Mouse (Mus musculus): ENCODE measurements at regions not wholly inside any gene's neighbourhood (a gene's known extent, or its start where the extent isn't known, plus 50 kb on each side); places are given as distances from the start of the nearest gene placed in this dataset.
"Not testable (repeated sequence)": the region's sequence is repeated elsewhere in the genome, so short reads cannot be mapped to it uniquely, and the experiment has no call there.

DNA sequence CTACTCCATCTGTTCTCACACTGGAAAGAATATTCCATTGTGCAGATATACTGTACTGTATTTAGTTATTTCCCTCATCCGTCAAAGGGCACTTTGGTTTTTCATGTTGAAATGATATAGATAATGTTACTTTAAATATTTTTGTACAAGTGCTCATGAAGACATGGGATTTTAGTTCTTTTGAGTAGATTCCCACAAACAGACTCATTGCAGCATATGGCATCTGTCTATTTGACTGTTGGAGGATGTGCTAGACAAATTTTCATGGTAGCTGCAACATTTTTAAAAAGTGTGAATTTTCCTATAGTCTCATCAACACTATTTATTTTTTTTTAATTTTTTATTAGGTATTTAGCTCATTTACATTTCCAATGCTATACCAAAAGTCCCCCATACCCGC lies 502.5 kb downstream of the Hdgfl1 start:
- no peak for DNase-seq (ENCODE audit: low spot score)

DNA sequence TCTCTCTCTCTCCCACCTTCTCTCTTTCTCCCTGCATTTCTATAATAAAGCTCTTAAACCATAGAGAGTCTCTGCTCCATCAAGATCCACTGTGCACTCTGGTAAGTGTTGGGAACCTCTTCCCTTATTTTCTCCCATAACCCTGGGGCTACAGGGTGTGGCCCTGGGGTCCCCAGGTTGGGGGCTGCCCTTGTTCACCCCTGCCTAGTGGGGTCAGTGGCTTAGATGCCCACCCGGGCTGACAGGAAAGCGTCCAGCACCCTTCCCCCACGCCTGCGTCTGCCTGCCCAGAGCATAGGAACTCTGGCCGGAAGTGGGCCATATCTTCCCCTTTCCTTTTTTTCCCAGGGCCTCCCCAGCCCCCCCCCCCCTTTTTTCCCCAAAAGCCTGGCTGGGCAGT lies 534.0 kb downstream of the Hdgfl1 start:
- DNase-seq (ENCODE audit: low spot score) = no peak

DNA sequence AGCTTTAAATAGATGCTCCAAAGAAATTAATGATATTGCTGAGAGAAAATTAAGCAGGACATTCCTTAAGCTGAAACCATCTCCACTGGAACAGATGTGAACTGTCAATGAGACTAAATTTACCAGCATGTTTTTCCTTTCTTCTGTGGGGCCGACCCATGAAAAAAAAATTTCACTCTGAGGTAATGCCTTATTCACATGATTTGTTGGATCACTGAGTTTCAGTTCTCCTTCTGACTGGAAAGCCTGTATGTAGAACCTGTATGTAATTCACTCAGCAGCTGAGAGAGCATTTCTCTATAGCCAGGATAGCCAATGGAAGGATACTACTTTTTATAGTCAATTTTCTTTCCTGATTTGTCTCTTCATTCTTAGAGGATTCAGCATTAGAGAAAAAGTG lies 535.3 kb downstream of the Hdgfl1 start:
- DNase-seq (ENCODE audit: low spot score) = no peak

DNA sequence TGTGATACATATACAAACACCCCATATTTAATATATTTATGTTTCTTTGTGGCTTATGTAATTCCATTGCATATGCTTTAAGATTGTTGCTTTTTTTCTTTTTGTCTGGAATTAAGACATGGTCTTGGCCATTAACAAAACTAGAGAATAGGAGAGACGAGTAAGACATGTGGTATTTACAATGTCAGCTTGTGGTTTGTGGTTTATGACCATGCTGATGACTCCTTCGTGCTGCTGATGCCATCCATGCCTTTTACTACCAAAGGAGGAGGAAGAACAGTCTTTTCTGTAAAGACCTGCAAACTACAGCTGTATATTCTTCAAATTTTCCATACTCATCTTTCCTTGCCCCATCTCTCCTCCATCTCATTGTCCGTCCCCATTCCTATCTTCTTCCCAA lies 552.7 kb downstream of the Hdgfl1 start:
- no peak for DNase-seq (ENCODE audit: low spot score)

DNA sequence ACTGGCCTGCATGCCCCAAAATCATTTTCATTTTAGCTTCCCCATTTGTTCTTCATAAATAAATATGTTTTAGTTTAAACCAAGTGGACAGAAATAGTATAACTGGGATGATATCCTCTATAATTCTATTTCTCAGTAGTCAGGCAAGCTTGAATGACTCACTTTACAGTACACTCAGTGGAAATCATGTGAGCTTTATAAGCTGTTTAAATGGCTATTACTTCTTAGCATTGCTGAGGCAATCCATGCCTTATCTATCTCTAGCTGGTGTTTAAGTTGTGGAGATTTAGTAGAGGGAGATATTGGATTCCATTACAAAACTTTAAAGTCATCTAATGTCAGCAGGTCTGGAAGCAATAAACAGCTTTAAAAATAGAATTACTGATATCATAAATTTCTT lies 553.4 kb downstream of the Hdgfl1 start:
- no peak for DNase-seq (ENCODE audit: low spot score)

DNA sequence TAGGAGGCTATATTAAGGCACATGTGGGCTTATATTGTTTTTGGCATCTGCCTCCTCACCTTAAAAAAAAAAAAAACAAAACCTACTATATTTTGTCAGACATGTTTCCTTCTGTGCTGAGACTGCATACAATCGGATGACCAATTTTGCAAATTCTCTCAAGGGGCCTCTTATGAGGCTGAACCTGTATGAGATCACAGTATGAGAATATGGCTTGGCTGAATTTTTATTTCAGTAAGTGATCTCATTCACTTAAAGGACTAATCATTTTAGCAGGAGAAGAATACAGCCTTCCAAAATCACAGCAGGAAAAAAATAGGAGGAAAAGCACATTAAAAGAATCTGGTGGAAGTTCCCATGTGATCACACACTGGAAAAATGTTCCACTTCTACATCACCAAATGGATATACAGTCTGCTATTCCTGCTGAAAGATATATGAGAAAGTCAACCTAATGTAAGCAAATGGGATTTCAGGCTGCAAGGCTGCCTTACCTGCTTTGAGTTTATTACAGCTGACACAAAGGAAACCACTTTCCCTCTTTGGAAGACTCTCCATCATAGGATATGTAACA lies 564.3 kb downstream of the Hdgfl1 start:
- no peak for DNase-seq (ENCODE audit: low spot score)

DNA sequence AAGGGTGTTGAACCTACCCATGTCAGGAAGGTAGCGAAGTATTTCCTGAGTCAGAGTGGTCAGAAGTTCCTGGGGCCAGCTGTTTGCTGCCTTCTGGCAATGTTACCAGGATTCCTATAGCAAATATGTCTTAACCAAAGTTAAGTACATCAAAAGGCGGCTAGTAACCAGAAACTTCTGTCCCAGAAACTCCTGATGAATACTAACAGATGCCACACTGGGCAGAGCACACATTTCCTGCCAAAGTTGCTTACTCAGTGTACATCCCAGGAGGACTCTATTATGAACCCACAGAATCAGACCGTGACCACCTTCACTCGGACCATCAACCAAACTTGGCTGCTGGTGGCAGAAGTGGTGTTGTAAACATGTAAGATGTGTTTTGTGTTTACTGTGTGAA lies 575.3 kb downstream of the Hdgfl1 start:
- no peak for DNase-seq (ENCODE audit: low spot score)

DNA sequence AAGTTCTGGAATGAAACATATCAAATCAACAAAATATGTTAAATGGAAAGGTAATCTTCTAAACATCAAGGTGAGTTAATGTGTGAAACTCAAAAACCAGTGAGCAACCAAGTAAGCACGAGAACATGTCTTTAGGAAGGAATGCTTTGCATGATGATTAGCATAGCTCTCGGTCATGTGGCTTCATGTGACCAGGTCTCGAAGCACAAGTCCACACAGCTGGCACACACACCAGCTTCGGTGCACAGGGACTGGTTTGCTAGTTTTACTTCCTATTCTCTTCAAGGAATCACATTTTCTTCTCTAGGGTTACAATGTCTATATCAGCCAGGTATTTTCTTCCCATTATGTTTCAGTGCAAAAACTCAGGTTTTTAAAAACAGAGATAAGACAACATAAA lies 586.1 kb downstream of the Hdgfl1 start:
- DNase-seq (ENCODE audit: low spot score) = no peak

DNA sequence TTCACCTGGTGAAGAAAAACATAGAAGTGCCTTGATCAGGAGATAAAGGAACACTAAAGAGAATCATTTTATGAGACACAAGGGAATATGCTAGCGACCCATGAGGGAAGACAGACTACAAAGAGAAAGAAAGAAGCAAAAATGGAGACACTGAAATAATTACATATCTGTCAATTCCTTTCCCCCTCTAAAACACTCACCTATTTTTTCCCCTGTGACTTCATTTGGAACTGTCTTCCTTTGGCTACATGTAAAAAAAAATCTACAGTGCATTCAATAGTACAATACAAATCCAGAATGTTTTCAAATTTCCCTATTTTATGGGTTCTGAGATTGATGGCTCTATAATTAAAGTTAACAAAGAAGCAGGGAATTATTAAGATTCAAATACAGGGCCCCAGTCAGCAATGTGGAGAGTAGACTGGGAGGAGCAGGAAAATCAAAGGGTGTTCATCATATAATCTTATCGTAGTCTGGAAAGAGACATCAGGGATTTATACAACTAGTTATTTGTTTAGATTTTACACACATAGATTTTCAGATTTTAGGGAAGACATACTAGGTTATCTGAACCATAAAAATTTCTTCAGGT lies 598.0 kb downstream of the Hdgfl1 start:
- DNase-seq (ENCODE audit: low spot score) = no peak

DNA sequence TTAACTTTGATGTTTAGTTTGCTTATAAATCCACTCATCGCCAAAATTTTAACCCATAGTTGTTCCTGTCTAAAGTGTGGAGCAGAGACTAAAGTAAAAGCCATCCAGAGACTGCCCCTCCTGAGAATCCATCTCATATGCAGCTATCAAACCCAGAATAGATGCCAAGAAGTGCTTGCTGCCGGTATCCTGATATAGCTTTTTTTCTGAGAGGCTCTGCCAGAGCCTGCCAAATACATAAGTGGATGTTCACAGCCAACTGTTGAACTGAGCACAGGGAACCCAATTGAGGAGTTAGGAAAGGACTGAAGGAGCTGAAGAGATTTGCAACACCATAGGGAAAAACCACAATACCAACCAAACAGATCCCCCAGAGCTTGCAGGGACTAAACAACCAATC lies 600.3 kb downstream of the Hdgfl1 start:
- DNase-seq (ENCODE audit: low spot score) = no peak

DNA sequence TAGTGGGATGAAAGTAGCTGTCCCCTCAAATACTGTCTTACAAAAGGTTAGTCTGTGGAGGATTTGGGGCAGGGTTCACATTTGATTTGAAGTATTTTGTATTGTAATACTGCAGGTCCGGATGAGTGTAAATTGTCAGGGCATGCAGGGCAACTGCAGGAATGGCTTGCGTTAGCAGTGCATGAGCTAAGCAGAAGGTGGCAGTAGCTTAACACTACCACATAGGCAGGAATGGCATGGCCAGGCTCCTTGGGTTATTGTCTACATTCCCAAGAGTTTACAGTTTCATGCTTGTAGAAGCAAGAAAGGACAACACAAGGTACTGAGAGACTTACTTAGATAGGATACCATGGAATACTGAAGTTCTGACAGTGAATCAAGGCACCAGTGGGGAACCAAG lies 611.3 kb downstream of the Hdgfl1 start:
- DNase-seq (ENCODE audit: low spot score) = peak; percentile 59

DNA sequence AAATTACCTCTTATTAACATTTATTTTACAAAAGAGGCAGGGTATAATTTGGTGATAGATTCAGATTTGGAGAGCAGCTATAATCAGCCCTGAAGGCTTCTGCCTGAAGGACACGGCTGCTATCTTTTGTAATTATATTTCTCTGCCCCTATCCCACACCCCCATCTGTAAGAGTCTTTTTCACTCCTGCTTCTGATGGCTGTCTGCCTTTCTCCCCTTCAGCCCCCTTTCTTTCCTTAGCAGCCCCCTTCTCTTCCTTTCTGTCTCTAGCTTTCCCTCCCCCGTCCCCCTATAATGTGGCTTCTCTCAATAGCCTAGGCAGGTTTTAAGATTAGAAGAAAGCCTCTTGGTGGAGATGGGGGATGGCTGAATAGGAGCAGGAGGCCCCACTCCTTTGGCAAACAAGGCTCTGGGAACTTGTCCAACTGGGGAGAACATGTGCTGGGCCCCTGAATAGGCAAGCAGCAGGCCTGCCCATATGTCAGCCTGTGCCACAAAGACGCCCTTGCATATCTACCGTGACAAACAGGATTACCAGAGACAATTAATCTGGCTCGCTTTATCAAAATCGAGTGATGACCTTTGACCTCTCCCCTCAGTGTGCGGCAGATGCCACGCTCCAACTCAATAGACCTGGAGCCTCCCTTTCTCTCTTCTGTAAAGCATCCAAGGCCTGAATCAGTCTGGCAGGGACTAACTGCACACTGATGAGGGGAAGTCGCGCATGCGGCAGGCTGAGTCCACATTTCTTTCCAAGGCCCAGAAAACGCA lies 615.1 kb downstream of the Hdgfl1 start:
- DNase-seq (ENCODE audit: low spot score) = peak; percentile 91

DNA sequence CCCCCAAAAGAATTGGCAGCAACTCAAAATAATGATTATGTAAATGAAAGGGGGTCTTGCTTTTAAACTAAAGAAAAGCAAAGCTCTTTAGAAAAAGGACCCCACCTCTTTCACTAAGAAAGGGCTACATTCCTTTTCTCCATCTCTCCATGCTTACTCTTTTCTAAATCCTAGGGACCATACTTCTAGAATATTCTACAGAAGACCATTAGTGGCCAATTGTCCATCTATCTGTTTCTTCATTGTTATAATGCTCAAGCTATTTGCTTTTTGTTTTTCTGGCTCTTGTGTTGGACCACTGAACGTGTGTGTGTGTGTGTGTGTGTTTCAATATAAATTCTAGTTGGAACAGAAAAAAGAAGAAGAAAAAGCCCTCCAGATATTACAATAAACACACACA lies 615.7 kb downstream of the Hdgfl1 start:
- no peak for DNase-seq (ENCODE audit: low spot score)

DNA sequence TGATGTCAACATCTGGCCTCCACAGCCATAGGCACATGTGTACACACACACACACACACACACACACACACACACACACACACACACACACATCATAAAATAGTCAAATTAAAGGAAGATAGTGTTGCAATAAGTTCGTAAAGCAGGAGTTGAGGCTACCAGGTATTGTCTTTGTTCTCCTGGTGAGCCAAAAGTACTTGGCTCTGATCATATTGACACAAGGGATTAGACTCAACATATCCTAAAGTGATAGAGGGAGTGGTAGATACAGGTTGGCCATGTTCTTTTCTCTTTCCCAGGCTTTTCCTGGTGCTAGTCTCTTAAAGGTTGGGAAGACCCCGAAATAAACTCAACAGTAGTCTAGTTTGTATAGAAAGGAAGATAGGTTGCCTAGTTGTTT lies 616.9 kb downstream of the Hdgfl1 start:
- no peak for DNase-seq (ENCODE audit: low spot score)

DNA sequence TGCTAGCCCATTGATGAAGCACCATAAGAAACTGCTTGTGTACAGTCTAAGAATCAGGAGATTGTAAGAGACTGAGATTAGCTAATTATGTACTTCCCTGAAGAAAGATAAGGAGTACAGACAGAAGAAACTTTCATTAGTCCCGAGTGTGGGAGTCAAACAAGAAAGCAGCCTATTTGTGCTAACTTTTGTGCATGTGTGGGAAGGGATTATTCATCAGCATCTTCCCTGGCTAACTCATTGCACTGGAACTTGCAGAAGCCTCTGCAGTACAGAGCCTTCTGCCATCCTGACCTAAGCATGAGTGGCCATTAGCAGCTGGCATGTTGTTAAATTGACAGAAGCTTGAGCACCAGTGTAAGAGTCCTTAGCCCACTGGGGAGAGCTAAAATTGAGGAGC lies 619.5 kb downstream of the Hdgfl1 start:
- DNase-seq (ENCODE audit: low spot score) = no peak

DNA sequence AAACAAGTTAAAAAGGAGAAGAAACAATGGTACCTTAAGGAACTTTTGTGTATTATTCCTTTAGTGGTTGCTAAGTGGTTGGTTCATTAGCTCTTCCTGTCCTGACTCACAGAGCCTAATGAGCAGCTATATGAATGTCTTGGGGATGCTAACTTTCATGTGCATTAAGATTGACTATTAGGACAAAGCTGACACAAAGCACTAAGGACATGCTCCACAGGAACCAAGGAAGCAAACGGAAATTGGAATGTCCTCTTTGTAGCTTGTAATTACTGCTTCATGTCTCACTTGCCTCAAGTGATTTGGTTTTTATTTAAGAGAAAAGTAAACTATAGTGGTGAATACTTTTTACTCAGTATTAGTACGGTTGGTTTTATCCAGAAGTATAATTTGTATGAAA lies 627.2 kb downstream of the Hdgfl1 start:
- DNase-seq (ENCODE audit: low spot score) = no peak

DNA sequence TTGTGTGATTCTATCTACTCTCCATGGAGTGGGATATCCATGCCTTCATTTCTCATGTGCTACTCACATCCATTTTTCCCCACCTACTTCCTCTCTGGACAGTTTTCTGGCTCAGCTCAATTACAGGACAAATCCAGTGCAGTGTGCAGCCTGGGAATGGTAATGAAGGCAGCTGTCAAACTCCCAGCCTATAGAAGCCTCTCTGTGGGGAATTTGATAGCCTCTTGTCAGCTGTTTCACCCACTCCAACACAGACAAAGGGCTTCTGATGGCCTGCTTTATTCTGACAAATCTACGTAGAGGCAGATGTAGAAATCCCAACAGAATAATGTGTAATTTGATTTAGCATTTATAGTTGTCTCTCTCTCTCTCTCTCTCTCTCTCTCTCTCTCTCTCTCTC lies 650.6 kb downstream of the Hdgfl1 start:
- DNase-seq (ENCODE audit: low spot score) = peak; percentile 34

DNA sequence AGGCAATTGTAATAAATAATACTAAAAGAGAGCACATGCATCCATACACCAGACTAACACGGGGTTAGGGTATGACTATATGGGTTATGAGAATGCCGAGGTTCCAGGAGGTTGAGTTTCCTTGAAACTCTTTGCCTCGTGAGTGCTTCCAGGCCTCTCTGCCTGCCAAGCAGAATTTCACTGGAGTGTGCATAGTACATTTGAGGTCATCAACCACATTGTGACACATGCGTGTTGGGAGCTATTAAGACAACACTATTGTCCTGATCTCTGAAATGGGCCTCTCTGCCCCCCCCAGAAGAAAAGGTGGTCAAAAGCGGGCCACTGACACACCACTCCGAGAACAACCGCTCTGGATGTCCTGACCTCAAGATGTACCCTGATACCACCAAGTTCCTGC lies 655.8 kb downstream of the Hdgfl1 start:
- DNase-seq (ENCODE audit: low spot score) = no peak

DNA sequence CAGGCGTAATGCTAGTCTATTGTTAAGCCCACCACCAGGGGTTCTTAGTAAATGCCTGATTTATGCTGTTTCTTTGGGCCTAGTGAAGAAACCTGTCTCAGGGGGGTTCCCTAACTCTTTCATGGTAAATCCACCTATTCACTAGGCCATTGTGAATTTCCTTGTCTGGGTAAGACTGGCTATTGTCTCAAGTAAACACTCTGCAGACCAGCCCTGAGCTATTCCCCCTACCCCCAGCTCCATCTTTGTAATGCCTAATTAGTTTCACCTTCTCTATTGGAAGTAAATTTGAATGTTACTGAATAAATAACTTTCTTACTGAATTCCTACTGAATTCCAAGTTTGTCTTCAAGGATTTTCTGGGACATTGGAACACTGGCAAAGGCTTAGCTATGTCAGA lies 656.2 kb downstream of the Hdgfl1 start:
- DNase-seq (ENCODE audit: low spot score) = not testable (repeated sequence)

DNA sequence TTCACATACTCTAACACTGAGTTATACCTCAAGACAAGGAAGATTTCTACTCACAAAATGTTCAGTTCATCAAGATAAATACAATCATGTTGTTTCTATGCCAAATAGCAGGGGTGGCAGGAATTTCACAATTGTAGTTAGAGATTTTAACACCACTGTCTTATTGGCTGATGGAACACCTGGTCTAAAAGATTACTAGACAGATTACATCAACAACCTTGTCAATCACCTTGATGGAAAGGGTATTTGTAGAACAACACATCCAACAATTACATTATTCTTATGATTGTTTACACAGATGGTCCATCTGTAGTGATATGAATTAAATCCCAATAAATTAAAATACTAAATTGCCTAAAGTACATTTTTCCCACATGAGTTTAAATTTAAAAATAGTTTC lies 657.4 kb downstream of the Hdgfl1 start:
- DNase-seq (ENCODE audit: low spot score) = no peak

DNA sequence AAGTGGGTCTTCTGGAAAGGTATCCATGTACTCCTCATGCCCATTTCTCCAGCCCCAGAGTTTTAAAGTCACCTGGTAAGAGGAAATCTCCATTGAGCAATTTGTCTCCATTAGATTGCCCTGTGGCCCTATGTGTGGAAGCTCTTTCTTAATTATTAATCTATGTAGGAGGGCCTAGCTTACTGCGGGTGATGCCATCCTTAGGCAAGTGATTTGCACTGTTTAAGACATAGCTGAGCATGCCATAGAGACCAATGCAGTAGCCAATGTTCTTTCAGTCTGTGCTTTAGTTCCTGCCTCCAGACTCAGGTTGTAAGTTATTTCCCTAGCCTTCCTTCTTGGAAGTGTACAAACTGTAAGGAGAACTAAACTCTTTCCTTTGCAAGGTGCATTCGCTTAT lies 661.0 kb downstream of the Hdgfl1 start:
- no peak for DNase-seq (ENCODE audit: low spot score)

DNA sequence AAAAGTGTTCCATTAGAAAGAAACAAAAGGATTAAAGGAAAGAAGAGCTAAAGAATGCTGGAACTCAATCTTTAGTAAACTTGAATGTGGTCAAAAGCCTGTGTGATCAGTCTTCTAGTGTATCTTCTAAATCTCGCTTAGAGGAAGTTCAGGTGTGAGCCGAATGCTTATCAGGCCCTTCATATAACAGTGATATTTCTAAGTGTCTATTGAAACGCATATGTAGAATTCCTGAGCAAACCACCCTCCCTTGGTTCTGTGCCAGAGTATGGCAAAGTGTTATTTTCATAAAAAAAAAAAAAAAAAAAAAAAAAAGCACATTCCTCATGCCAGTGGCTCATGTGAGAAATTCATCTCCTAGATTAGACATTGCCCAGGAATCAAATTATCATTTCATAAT lies 681.2 kb downstream of the Hdgfl1 start:
- DNase-seq (ENCODE audit: low spot score) = no peak

DNA sequence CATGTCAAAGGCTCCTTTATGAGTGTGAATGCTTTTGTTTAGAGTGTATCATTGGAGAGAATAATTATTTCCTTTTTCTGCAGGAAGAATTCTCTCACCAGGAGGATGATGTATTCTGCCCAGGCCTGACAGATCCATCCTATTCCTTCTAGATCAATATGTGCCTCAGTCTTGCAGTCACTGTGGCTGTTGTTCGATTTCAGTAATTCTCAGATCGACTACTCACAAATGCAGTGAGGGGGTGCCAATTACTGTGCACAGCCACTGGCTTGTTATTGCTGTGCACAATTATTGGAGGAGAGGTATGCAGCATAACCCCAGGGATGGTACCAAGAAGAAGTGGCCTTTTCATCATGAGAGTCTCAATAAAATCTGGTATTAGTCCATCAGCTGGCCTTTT lies 689.2 kb downstream of the Hdgfl1 start:
- DNase-seq (ENCODE audit: low spot score) = no peak

DNA sequence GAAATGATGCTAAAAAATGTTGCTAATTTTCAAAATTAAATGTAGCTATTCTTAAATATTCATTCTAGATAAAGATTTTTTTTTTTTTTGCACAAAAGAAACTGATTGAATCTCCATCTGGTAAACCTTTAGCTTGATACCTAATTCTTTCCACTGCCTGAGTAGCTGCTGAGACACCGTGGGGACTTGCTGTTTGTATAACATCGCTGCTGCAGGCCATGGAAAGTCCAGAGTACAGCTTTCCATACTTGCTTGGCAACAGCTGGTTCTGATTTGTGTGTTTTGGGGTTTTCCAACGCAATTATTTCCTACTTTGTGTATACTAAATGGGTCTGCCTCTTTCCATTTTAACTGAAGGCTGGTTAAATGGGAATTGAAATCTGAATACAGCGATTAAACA lies 689.7 kb downstream of the Hdgfl1 start:
- DNase-seq (ENCODE audit: low spot score) = peak; percentile 51
